Mouse (Mus musculus) midbrain, embryonic 16.5 days (tissue): ENCODE measurements at regions not wholly inside any gene's neighbourhood (a gene's known extent, or its start where the extent isn't known, plus 50 kb on each side); places are given as distances from the start of the nearest gene placed in this dataset.

Experiments
- ATAC-seq: fragments of 200-750 bp; cut with Nextera tagmentation; 2 replicates; pipeline ENCODE4 v1.8.0; 2017; ENCODE audit warnings: moderate TSS enrichment
- H3K27ac ChIP-seq: fragments of 300-500 bp; sonication (generic); 2 replicates; pipeline ENCODE4 v1.5.1; 2014; ENCODE audit warnings: mild to moderate bottlenecking, low read length, mixed read lengths
- H3K27me3 ChIP-seq: fragments of 300-500 bp; sonication (generic); 2 replicates; pipeline ENCODE4 v1.6.1; 2014; ENCODE audit warnings: low read depth, low read length, mixed read lengths; ENCODE audit not compliant: control insufficient read depth, insufficient read depth
- H3K36me3 ChIP-seq: fragments of 300-500 bp; sonication (generic); 2 replicates; pipeline ENCODE4 v1.6.1; 2014; ENCODE audit warnings: mild to moderate bottlenecking, low read length, moderate library complexity, mixed read lengths; ENCODE audit not compliant: control insufficient read depth, insufficient read depth
- H3K4me1 ChIP-seq: fragments of 300-500 bp; sonication (generic); 2 replicates; pipeline ENCODE4 v1.6.1; 2014; ENCODE audit warnings: mild to moderate bottlenecking, low read length, mixed read lengths; ENCODE audit not compliant: control insufficient read depth, insufficient read depth
- H3K4me2 ChIP-seq: fragments of 300-500 bp; sonication (generic); 2 replicates; pipeline ENCODE4 v1.6.1; 2014; ENCODE audit warnings: mild to moderate bottlenecking, low read length, mixed read lengths
- H3K4me3 ChIP-seq: fragments of 300-500 bp; sonication (generic); 2 replicates; pipeline ENCODE4 v1.5.1; 2014; ENCODE audit warnings: low read depth, mild to moderate bottlenecking, low read length, moderate library complexity, mixed read lengths
- H3K9ac ChIP-seq: fragments of 300-500 bp; sonication (generic); 2 replicates; pipeline ENCODE4 v1.6.1; 2014; ENCODE audit warnings: low read depth, low read length, mixed read lengths
- H3K9me3 ChIP-seq: fragments of 300-500 bp; sonication (generic); replicated peaks from 2 replicates; pipeline ENCODE4 v1.6.1; 2014; ENCODE audit warnings: mild to moderate bottlenecking, low read length, mixed read lengths; ENCODE audit not compliant: control insufficient read depth, poor library complexity, severe bottlenecking
- WGBS: fragments of 180-500 bp; shearing (Covaris S2); extraction: QIAGEN DNeasy Blood & Tissue Kit; methylation state at CpG from one replicate; pipeline ENCODE4 v1.1.7; 2014; 5-methylcytosine and 5-hydroxymethylcytosine counted together

DNA sequence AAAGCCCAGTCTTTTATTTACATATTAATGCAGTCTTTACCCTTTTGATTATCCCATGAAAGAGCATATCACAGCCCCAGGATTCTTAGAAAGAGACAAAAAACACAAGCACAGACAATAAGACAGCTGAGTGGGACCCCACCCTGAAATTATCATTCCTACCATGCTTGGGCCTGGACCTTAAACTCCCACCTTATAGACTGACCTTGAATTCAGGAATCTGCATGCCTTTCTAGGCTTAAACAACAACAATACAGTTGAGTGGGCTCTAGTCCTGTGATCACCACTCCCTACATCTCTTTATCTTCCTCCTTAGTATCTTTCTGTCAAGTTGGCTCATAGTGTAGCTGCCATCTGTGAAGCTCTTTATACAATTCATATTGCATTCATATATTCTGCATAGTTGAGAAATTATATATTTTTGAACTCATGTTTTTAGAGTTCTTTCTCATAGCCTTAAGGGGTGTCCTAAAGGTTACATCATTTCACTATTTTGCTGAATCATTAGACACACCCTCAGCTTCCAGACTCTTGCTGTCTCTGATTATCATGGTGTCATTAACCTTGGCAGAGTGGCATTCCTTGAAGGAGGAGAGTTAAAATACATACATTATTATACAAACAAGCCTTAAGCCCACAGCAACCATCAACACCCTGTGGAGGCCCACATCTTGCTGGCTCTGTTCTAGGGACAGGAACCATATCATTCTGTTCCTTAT, 361.7 kb upstream of the Negr1 start:
- ATAC-seq = no peak
- H3K27ac ChIP-seq = no peak overlapping the region

DNA sequence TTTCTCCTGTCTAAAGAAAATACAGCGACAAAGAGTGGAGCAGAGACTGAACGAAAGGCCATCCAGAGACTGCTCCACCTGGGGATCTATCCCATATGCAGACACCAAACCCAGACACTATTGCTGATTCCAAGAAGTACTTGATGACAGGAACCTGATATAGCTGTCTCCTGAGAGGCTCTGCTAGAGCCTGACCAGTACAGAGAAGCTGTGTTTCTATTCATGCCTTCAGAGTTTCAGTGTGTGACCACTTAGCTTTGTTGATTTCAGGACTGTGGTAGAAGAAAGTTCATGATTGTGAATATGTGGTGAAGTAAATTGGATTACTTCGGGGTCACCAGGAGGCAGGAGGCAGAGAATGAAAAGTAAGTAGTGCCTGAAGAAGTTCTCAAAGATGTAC, 356.3 kb upstream of the Negr1 start:
- Histone ChIP-seq H3K27me3 (no peaks in the 10 kb centered on the region), H3K27ac (no peak overlapping the region), H3K4me1 (no peaks in the 10 kb centered on the region), H3K4me2 (no peak overlapping the region), H3K9me3 (no peaks in the 10 kb centered on the region), H3K36me3 (no peaks in the 10 kb centered on the region), H3K9ac (no peak overlapping the region), H3K4me3 (no peak overlapping the region)
- no peak for ATAC-seq
- WGBS = 88% methylated on average over 3 of the region's 3 CpGs

More for the DNA sequence above, 361.7 kb upstream of the Negr1 start:
- H3K9ac ChIP-seq = no peak overlapping the region
- no peaks in the 10 kb centered on the region for H3K9me3 ChIP-seq
- H3K4me1 ChIP-seq = no peaks in the 10 kb centered on the region
- H3K4me3 ChIP-seq = no peak overlapping the region
- H3K36me3 ChIP-seq = no peaks in the 10 kb centered on the region
- no peak overlapping the region for H3K4me2 ChIP-seq
- no peaks in the 10 kb centered on the region for H3K27me3 ChIP-seq

DNA sequence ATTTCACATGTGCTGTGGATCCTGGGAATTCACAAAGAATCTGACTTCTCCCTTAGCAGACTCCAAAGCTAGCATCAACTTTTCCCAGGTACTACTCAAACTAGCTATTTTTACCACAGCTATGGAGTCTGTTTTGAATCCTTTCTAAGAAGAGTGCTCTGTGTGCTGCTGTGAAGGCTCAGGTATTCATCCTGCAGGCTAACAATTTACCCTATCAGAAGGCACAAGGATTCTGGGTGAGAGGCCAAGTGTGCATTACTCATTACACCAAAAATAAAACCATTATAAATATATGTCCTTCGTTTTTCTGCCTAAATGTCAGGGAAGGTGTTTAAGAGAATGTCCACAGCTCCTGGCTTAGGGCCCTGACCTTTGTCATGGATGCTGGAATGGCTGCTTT, 353.2 kb upstream of the Negr1 start:
- Histone ChIP-seq H3K4me2 (no peak overlapping the region), H3K4me1 (no peaks in the 10 kb centered on the region), H3K36me3 (no peaks in the 10 kb centered on the region), H3K9me3 (no peaks in the 10 kb centered on the region), H3K27me3 (no peaks in the 10 kb centered on the region), H3K27ac (no peak overlapping the region), H3K4me3 (no peak overlapping the region), H3K9ac (no peak overlapping the region)
- ATAC-seq = no peak
- WGBS = 38% methylated on average over 1 of the region's 1 CpGs

DNA sequence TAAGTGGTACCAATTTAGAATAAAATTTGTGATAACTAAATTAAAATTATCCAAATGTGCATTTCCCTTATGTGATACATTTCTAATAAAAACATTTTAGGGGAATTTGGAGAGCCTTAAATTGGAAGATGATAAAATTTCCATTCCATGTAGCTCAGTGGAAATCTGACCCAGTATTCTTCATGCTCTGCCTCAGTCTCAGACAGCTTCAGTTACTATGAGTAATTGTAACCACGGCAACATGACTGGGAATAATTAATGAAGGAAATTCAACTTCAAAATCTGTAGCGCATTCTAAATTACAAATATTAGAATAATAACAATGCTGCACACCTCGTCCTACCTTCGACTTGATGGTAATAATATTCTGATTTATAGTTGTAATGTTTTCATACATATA, 350.8 kb upstream of the Negr1 start:
- no peaks in the 10 kb centered on the region for H3K4me1 ChIP-seq
- H3K9ac ChIP-seq = no peak overlapping the region
- ATAC-seq = peak; percentile 48; the same call in 1 of the 2 replicates
- H3K36me3 ChIP-seq = no peaks in the 10 kb centered on the region
- H3K9me3 ChIP-seq = no peaks in the 10 kb centered on the region
- H3K27ac ChIP-seq = no peak overlapping the region
- H3K4me2 ChIP-seq = no peak overlapping the region
- H3K4me3 ChIP-seq = no peak overlapping the region
- no peaks in the 10 kb centered on the region for H3K27me3 ChIP-seq
- 64% methylated on average over 4 of the region's 4 CpGs for WGBS

DNA sequence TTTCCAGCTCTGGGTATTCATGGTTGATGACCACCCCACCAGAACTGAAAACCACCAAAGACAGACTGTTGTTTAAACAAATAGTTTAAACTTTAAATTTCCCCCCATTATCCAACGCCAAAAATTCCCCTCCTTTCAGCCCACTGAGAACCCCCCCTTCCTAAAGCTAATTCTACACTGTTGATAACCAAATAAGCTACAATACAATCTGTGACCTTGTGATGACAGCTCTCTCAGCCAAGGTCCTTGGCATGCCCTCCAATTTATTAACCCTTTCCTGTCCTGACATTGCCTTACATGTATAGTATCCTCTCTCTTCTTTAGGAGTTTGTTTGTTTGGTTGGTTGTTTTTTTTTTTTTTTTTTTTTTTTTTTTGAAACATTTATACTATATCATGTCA, 346.8 kb upstream of the Negr1 start:
- no peak overlapping the region for H3K9ac ChIP-seq
- H3K9me3 ChIP-seq = no peaks in the 10 kb centered on the region
- no peak for ATAC-seq
- no peaks in the 10 kb centered on the region for H3K4me1 ChIP-seq
- no peak overlapping the region for H3K4me3 ChIP-seq
- H3K36me3 ChIP-seq = no peaks in the 10 kb centered on the region
- no peak overlapping the region for H3K27ac ChIP-seq
- H3K27me3 ChIP-seq = no peaks in the 10 kb centered on the region
- H3K4me2 ChIP-seq = no peak overlapping the region
- 76% methylated on average over 1 of the region's 1 CpGs for WGBS

DNA sequence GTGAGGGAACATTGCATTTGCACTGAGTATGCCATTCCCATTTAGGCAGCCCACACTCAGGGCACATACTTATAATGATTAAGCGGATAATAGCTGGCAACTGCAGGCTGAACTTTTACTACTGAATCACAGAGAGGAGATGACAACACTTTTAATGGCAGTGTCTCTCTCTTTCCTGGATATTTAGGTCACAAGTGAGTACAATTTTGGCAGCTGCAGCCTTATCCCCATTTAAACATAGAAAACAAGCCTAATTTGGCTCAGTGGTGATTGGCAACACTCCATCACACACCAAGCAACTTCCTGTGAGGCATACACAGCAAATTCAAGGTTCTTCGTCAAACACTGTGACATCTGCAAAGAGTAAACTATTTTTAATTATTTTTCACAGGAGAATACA, 329.5 kb upstream of the Negr1 start:
- Histone ChIP-seq H3K9ac (no peak overlapping the region), H3K4me3 (no peak overlapping the region), H3K36me3 (no peaks in the 10 kb centered on the region), H3K9me3 (no peaks in the 10 kb centered on the region), H3K27me3 (no peaks in the 10 kb centered on the region), H3K4me1 (no peaks in the 10 kb centered on the region), H3K27ac (no peak overlapping the region), H3K4me2 (no peak overlapping the region)
- ATAC-seq = no peak
- 89% methylated on average over 2 of the region's 2 CpGs for WGBS

DNA sequence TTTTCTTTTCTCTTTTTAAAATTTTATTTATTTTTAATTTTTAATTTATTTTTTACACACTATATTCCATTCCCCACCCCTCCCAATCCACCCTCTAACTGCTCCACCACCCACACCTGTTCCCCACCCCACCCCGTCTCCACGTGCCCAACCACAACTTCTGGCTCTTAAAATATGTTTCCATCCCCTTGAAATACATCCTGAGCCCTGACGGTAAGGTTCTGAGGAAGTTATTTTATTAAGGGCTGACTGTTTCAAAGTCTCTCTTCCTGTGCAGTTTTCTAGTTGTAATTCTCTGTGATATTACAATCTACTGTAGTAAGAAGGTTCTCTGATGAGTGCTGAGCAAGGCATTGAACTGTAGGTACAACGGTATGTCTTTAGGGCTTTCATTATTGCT, 325.6 kb upstream of the Negr1 start:
- Histone ChIP-seq H3K4me2 (no peak overlapping the region), H3K9me3 (no peaks in the 10 kb centered on the region), H3K27ac (no peak overlapping the region), H3K4me1 (no peaks in the 10 kb centered on the region), H3K36me3 (no peaks in the 10 kb centered on the region), H3K9ac (no peak overlapping the region), H3K4me3 (no peak overlapping the region), H3K27me3 (no peaks in the 10 kb centered on the region)
- no peak for ATAC-seq
- WGBS = 88% methylated on average over 4 of the region's 4 CpGs

DNA sequence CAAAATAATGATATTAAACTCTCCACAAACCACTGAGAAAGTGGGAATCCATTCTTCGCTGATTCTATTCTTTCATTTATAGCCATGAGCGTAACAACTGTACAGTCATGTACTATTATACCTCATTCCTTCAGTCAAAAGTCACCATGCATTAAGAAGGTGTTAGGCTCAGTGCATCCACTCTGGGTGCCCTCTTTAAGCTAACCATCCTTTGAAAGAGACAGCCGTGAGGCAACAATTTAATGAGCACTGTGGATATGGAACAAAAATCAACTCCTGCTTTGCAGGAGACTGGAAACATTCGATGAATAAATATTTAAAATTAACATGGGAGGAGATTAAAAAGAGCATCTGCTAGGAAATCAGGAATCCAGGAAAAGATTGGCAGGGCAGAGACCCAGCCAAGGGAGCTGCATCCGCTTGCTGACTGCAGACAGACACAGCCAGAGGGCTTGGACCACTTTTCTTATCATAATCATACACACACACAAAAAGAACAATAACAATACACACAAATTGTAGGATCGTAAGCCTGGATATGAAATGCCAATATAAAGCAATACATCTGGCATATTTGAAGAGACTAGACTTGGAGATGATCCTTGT, 309.2 kb upstream of the Negr1 start:
- Histone ChIP-seq H3K27me3 (no peaks in the 10 kb centered on the region), H3K4me1 (peaks cover 2% of the 10 kb centered on the region; the same call in 1 of the 2 replicates), H3K4me2 (no peak overlapping the region), H3K27ac (peak overlapping the region; percentile 55), H3K4me3 (no peak overlapping the region), H3K9ac (no peak overlapping the region), H3K36me3 (no peaks in the 10 kb centered on the region), H3K9me3 (no peaks in the 10 kb centered on the region)
- 52% methylated on average over 6 of the region's 6 CpGs for WGBS
- peak; percentile 80 for ATAC-seq

DNA sequence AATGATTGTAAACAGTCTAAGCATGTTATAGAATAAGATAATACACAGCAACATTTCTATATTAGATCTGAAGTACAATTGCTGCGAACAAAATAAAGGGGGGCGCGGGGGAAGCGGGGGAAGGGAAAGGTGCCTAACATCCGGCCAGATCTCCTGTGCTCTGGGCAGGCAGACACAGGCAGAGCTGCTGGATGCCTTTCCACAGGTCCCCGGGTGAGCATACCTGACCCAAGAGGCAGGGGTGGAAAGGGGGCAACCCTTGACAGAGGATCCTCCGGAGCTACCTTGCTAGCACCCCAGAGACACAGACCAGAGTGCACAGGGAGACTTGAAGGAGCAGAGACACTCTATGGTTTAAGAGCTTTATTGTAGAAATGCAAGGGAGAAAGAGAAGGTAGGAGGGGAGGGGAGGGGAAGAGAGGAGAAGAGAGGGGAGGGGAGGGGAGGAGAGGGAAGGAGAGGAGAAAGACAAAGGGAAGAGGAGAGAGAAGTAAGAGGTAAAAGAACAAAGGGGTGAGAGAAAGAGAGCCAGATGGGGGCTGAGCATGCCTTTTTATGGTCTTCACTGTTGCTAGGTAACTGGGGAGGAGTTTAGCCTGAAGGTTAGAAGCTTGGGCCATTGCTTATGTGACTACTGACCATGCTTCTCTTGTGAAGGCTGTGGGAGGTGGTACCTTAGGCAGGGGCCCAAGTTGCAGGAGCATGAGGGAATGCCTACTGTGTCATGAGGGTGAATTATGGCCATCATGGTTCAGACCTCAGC, 308.2 kb upstream of the Negr1 start:
- WGBS = 67% methylated on average over 7 of the region's 7 CpGs
- H3K27ac ChIP-seq = no peak overlapping the region
- H3K36me3 ChIP-seq = no peaks in the 10 kb centered on the region
- no peaks in the 10 kb centered on the region for H3K9me3 ChIP-seq
- no peak overlapping the region for H3K9ac ChIP-seq
- peaks cover 2% of the 10 kb centered on the region; the same call in 1 of the 2 replicates for H3K4me1 ChIP-seq
- no peak overlapping the region for H3K4me2 ChIP-seq
- no peak overlapping the region for H3K4me3 ChIP-seq
- no peaks in the 10 kb centered on the region for H3K27me3 ChIP-seq
- ATAC-seq = peak; percentile 62; the same call in 1 of the 2 replicates
